Mouse (Mus musculus): ENCODE measurements around the gene Tssc4.

GRCm38 (mm10) chr7:143057667-143058220 lies 11.3 kb upstream of the Tssc4 start:
- no peak for TF ChIP-seq CTCF (IDR thresholded peaks at IDR 0.05; ENCODE audit: borderline replicate concordance, insufficient read depth, low read length)
- no peak for TF ChIP-seq POLR2A (IDR thresholded peaks at IDR 0.05; ENCODE audit: low read depth, low read length)
